20 mouse cellular contexts compared by ENCODE assay signal in genomic region chr5:25179284-25179683, GRCm38 (mm10). TPM values are rescaled to one million over a fixed set of nuclear protein-coding genes. Genes with fewer than 3 reads are reported as not detected.
DNase-seq lines count a peak whose midpoint lies in the region; ATAC-seq and TF ChIP-seq lines count a peak whose summit lies in the region.
"Had no signal": no experiment of that assay in that cellular context is flagged by ENCODE, and none has a peak within 500 bp of the region (broad histone marks: within the 10 kb centered on the region; RNA-seq: fewer than 3 reads in every experiment).

No protein-coding gene starts in this region.

- H3K9ac ChIP-seq in lung, postnatal 0 days (replicated peaks; ENCODE audit: low read depth), result no peak overlapping the region
- no peak overlapping the region for H3K9ac ChIP-seq in hindbrain, embryonic 16.5 days (ENCODE audit: low read depth, low read length)
- H3K9ac ChIP-seq: embryonic facial prominence, embryonic 12.5 days; hindbrain, embryonic 15.5 days; limb, embryonic 13.5 days; neural tube, embryonic 15.5 days; stomach, embryonic 15.5 days had no signal

- no peaks in the 10 kb centered on the region for H3K9me3 ChIP-seq in lung, postnatal 0 days (ENCODE audit: low read length)
- 0 out of 2 replicates have a peak, but pooled peaks cover 3% of the 10 kb centered on the region for H3K9me3 ChIP-seq in hindbrain, embryonic 16.5 days (ENCODE audit: control insufficient read depth, low read length)
- H3K9me3 ChIP-seq: embryonic facial prominence, embryonic 12.5 days; hindbrain, embryonic 15.5 days; limb, embryonic 13.5 days; neural tube, embryonic 15.5 days; stomach, embryonic 15.5 days had no signal

- peak; percentile 16 for DNase-seq in embryo, embryonic 10 days (ENCODE audit: low spot score)
- no peak for DNase-seq in embryo, embryonic 10.5 days (ENCODE audit: low spot score)
- DNase-seq in lung, postnatal 0 days (ENCODE audit: low spot score), result no peak
- DNase-seq in lung, postnatal 25 days (ENCODE audit: low spot score), result no peak
- no peak for DNase-seq in heart, postnatal 10 days
- DNase-seq: cerebellum, adult 9-11 months; gastrocnemius, postnatal 14 days; lung, postnatal 36 days had no signal

- intact Hi-C loops in heart, postnatal 10 days (cut with DNase I), result no loop called here

- no peaks in the 10 kb centered on the region for H3K27me3 ChIP-seq in lung, postnatal 0 days (replicated peaks; ENCODE audit: insufficient read depth, low read length)
- H3K27me3 ChIP-seq in hindbrain, embryonic 16.5 days (replicated peaks; ENCODE audit: control insufficient read depth, insufficient read depth, low read length), result no peaks in the 10 kb centered on the region
- H3K27me3 ChIP-seq: embryonic facial prominence, embryonic 12.5 days; hindbrain, embryonic 15.5 days; limb, embryonic 13.5 days; neural tube, embryonic 15.5 days; stomach, embryonic 15.5 days had no signal

- H3K4me2 ChIP-seq in lung, postnatal 0 days (replicated peaks; ENCODE audit: low read depth, low read length), result no peak overlapping the region
- no peak overlapping the region for H3K4me2 ChIP-seq in hindbrain, embryonic 16.5 days (ENCODE audit: low read length)
- H3K4me2 ChIP-seq: embryonic facial prominence, embryonic 12.5 days; hindbrain, embryonic 15.5 days; limb, embryonic 13.5 days; neural tube, embryonic 15.5 days; stomach, embryonic 15.5 days had no signal

- no peak for TF ChIP-seq EP300 in lung, postnatal 0 days (IDR thresholded peaks at IDR 0.05)

- no peak overlapping the region for H3K4me3 ChIP-seq in lung, postnatal 0 days (ENCODE audit: low read depth, low read length)
- H3K4me3 ChIP-seq in hindbrain, embryonic 16.5 days (ENCODE audit: low read length), result no peak overlapping the region
- H3K4me3 ChIP-seq: embryonic facial prominence, embryonic 12.5 days; hindbrain, embryonic 15.5 days; limb, embryonic 13.5 days; neural tube, embryonic 15.5 days; stomach, embryonic 15.5 days had no signal

- peak; percentile 28 for TF ChIP-seq CTCF in lung, postnatal 0 days (IDR thresholded peaks at IDR 0.05)

- no peaks in the 10 kb centered on the region for H3K36me3 ChIP-seq in lung, postnatal 0 days (ENCODE audit: insufficient read depth, low read length)
- no peaks in the 10 kb centered on the region for H3K36me3 ChIP-seq in hindbrain, embryonic 16.5 days (ENCODE audit: control insufficient read depth, insufficient read depth, low read length)
- H3K36me3 ChIP-seq: embryonic facial prominence, embryonic 12.5 days; hindbrain, embryonic 15.5 days; limb, embryonic 13.5 days; neural tube, embryonic 15.5 days; stomach, embryonic 15.5 days had no signal

- ATAC-seq in lung, postnatal 0 days, result no peak
- ATAC-seq in common myeloid progenitor, adult 5-6 weeks (replicated peaks; ENCODE audit: low read depth, poor library complexity, severe bottlenecking), result 0 out of 2 replicates have a peak, but pooled peaks have one; percentile 47
- ATAC-seq in neutrophil, adult 5-6 weeks (ENCODE audit: extremely low read depth, insufficient number of reproducible peaks, low FRiP score, poor library complexity, severe bottlenecking), result peak; percentile 55; the same call in 1 of the 2 replicates
- no peak for ATAC-seq in hindbrain, embryonic 16.5 days

- no peaks in the 10 kb centered on the region for H3K4me1 ChIP-seq in lung, postnatal 0 days (ENCODE audit: insufficient read depth, low read depth, low read length)
- H3K4me1 ChIP-seq in hindbrain, embryonic 16.5 days (ENCODE audit: control insufficient read depth, insufficient read depth, low read depth, low read length), result no peaks in the 10 kb centered on the region
- H3K4me1 ChIP-seq: hindbrain, embryonic 15.5 days; neural tube, embryonic 15.5 days; stomach, embryonic 15.5 days had no signal

- H3K27ac ChIP-seq in lung, postnatal 0 days (ENCODE audit: low read length), result no peak overlapping the region
- no peak overlapping the region for H3K27ac ChIP-seq in hindbrain, embryonic 16.5 days (ENCODE audit: low read depth, low read length)
- H3K27ac ChIP-seq: embryonic facial prominence, embryonic 12.5 days; hindbrain, embryonic 15.5 days; limb, embryonic 13.5 days; neural tube, embryonic 15.5 days; stomach, embryonic 15.5 days had no signal

- 94% methylated on average over 4 of the region's 4 CpGs for WGBS in lung, postnatal 0 days
- WGBS in hindbrain, embryonic 16.5 days, result 95% methylated on average over 4 of the region's 4 CpGs

RNA-seq across cellular contexts. Expression of gene Galntl5, which starts 2.0 kb away (rescaled TPM):
- not detected in 2 replicates for polyA plus RNA-seq in lung, postnatal 0 days (2015; fragmentation: Nextera tagmentation; extraction: Ambion mirVana)
- not detected in 2 replicates for total RNA-seq in common myeloid progenitor, adult 5-6 weeks (2017)
- 0.25 TPM in 1 of 2 replicates, not detected in the other for total RNA-seq in neutrophil, adult 5-6 weeks (2017)
- total RNA-seq in heart, postnatal 10 days (2021), result not detected
- polyA plus RNA-seq in hindbrain, embryonic 16.5 days (2015; fragmentation: Nextera tagmentation; extraction: Ambion mirVana), result not detected in 2 replicates
- total RNA-seq: gastrocnemius, postnatal 14 days; layer of hippocampus, postnatal 14 days; midbrain, postnatal 0 days had no signal
- polyA plus RNA-seq: embryonic facial prominence, embryonic 12.5 days; forebrain, embryonic 11.5 days; heart, embryonic 14.5 days; hindbrain, embryonic 15.5 days; limb, embryonic 13.5 days; midbrain, postnatal 0 days; neural tube, embryonic 15.5 days; stomach, embryonic 15.5 days had no signal

RNA-seq across cellular contexts. Expression of gene Galnt11, which starts 42.4 kb away (rescaled TPM):
- 25.1 and 26.3 TPM in 2 replicates for polyA plus RNA-seq in lung, postnatal 0 days (2015; fragmentation: Nextera tagmentation; extraction: Ambion mirVana)
- 14.7 and 21.3 TPM in 2 replicates for total RNA-seq in common myeloid progenitor, adult 5-6 weeks (2017)
- 40.3 and 43.2 TPM in 2 replicates for total RNA-seq in neutrophil, adult 5-6 weeks (2017)
- 10 to 100 TPM; 30.2 to 30.3 TPM for total RNA-seq in heart, postnatal 10 days (2021)
- polyA plus RNA-seq in hindbrain, embryonic 16.5 days (2015; fragmentation: Nextera tagmentation; extraction: Ambion mirVana), result 60.2 and 63.3 TPM in 2 replicates

RNA-seq across cellular contexts. Expression of gene E130116L18Rik, which starts 43.7 kb away (rescaled TPM):
- 1.4 TPM in 1 of 2 replicates, not detected in the other for polyA plus RNA-seq in lung, postnatal 0 days (2015; fragmentation: Nextera tagmentation; extraction: Ambion mirVana)
- total RNA-seq in common myeloid progenitor, adult 5-6 weeks (2017), result not detected in 2 replicates
- total RNA-seq in neutrophil, adult 5-6 weeks (2017), result not detected in 2 replicates
- total RNA-seq in heart, postnatal 10 days (2021), result not detected
- polyA plus RNA-seq in hindbrain, embryonic 16.5 days (2015; fragmentation: Nextera tagmentation; extraction: Ambion mirVana), result not detected in 2 replicates
- total RNA-seq: gastrocnemius, postnatal 14 days; layer of hippocampus, postnatal 14 days; midbrain, postnatal 0 days had no signal
- polyA plus RNA-seq: embryonic facial prominence, embryonic 12.5 days; forebrain, embryonic 11.5 days; heart, embryonic 14.5 days; hindbrain, embryonic 15.5 days; limb, embryonic 13.5 days; neural tube, embryonic 15.5 days; stomach, embryonic 15.5 days had no signal

Comparison
In these comparisons a context has a peak if more than half of its experiments do, and no peak if none do; other contexts are left out.
1. ATAC-seq: peak in common myeloid progenitor, adult 5-6 weeks (single experiment) and neutrophil, adult 5-6 weeks (single experiment); none in lung, postnatal 0 days (single experiment) and hindbrain, embryonic 16.5 days (single experiment).